ENCODE assay signal across 27 mouse cellular contexts in genomic region chr2:179000448-179001081, GRCm38 (mm10).
A peak's percentile ranks its signal among the peaks of the same experiment; 100 is the strongest.
DNase-seq lines count a peak whose midpoint lies in the region; ATAC-seq and TF ChIP-seq lines count a peak whose summit lies in the region.
"Had no signal": no experiment of that assay in that cellular context is flagged by ENCODE, and none has a peak within 500 bp of the region (broad histone marks: within the 10 kb centered on the region; RNA-seq: fewer than 3 reads in every experiment).

No protein-coding gene starts in this region.

- no peak overlapping the region for H3K27ac ChIP-seq in heart, embryonic 10.5 days
- H3K27ac ChIP-seq in kidney, embryonic 15.5 days, result no peak overlapping the region
- H3K27ac ChIP-seq in midbrain, postnatal 0 days (ENCODE audit: low read depth, low read length), result no peak overlapping the region
- H3K27ac ChIP-seq in midbrain, embryonic 10.5 days (replicated peaks), result no peak overlapping the region
- H3K27ac ChIP-seq: forebrain, embryonic 10.5 days; forebrain, embryonic 13.5 days; heart, adult 2 months; hindbrain, embryonic 10.5 days; hindbrain, embryonic 15.5 days had no signal

- H3K4me1 ChIP-seq in heart, embryonic 10.5 days, result no peaks in the 10 kb centered on the region
- peaks cover 4% of the 10 kb centered on the region; the same call in 1 of the 2 replicates for H3K4me1 ChIP-seq in kidney, embryonic 15.5 days
- no peaks in the 10 kb centered on the region for H3K4me1 ChIP-seq in midbrain, postnatal 0 days (ENCODE audit: insufficient read depth, low read length)
- H3K4me1 ChIP-seq in midbrain, embryonic 10.5 days, result no peaks in the 10 kb centered on the region
- H3K4me1 ChIP-seq: forebrain, embryonic 10.5 days; forebrain, embryonic 13.5 days; hindbrain, embryonic 15.5 days had no signal

- ATAC-seq in kidney, embryonic 15.5 days (replicated peaks; ENCODE audit: low FRiP score), result peak; percentile 69; the same call in 1 of the 2 replicates
- ATAC-seq in midbrain, postnatal 0 days (ENCODE audit: low FRiP score), result no peak
- ATAC-seq: forebrain, embryonic 13.5 days; forebrain, embryonic 16.5 days; intestine, postnatal 0 days; Patski had no signal

- DNase-seq in adrenal gland, adult 8-10 months, result peak; percentile 17
- DNase-seq in adrenal gland, postnatal 36 days, result no peak
- DNase-seq in heart, embryonic 10.5 days (ENCODE audit: low spot score), result peak; percentile 7
- no peak for DNase-seq in heart, postnatal 14 days
- DNase-seq in kidney, adult 9 months, result no peak
- peak; percentile 21 for DNase-seq in midbrain, postnatal 0 days (ENCODE audit: low spot score)
- no peak for DNase-seq in midbrain, embryonic 10.5 days (ENCODE audit: low spot score)
- DNase-seq: B cell, adult 2 months; cerebellum, adult 11-12 months; cerebellum, adult 8-10 months; cerebellum, postnatal 36 days; embryo, embryonic 11 days; gastrocnemius, postnatal 10 days; gastrocnemius, postnatal 36 days; heart, adult 2 months; heart, postnatal 36 days had no signal

- 80% methylated on average over 17 of the region's 17 CpGs for WGBS in heart, embryonic 10.5 days
- 36% methylated on average over 17 of the region's 17 CpGs for WGBS in kidney, embryonic 15.5 days
- WGBS in midbrain, postnatal 0 days, result 87% methylated on average over 17 of the region's 17 CpGs
- WGBS in midbrain, embryonic 10.5 days, result 86% methylated on average over 17 of the region's 17 CpGs

- H3K27me3 ChIP-seq in heart, embryonic 10.5 days (ENCODE audit: insufficient read depth, poor library complexity, severe bottlenecking), result no peaks in the 10 kb centered on the region
- H3K27me3 ChIP-seq in kidney, embryonic 15.5 days, result no peaks in the 10 kb centered on the region
- H3K27me3 ChIP-seq in midbrain, postnatal 0 days (ENCODE audit: insufficient read depth, low read length), result no peaks in the 10 kb centered on the region
- H3K27me3 ChIP-seq in midbrain, embryonic 10.5 days (ENCODE audit: low read depth, poor library complexity, severe bottlenecking), result no peaks in the 10 kb centered on the region
- H3K27me3 ChIP-seq: CH12.LX; forebrain, embryonic 13.5 days; hindbrain, embryonic 15.5 days; Patski had no signal

- H3K36me3 ChIP-seq in heart, embryonic 10.5 days, result no peaks in the 10 kb centered on the region
- H3K36me3 ChIP-seq in kidney, embryonic 15.5 days, result no peaks in the 10 kb centered on the region
- H3K36me3 ChIP-seq in midbrain, postnatal 0 days (ENCODE audit: insufficient read depth, low read length), result no peaks in the 10 kb centered on the region
- no peaks in the 10 kb centered on the region for H3K36me3 ChIP-seq in midbrain, embryonic 10.5 days
- H3K36me3 ChIP-seq: forebrain, embryonic 10.5 days; G1E; hindbrain, embryonic 10.5 days; hindbrain, embryonic 15.5 days had no signal

- no peak overlapping the region for H3K9ac ChIP-seq in kidney, embryonic 15.5 days
- no peak overlapping the region for H3K9ac ChIP-seq in midbrain, postnatal 0 days (replicated peaks; ENCODE audit: low read length, poor library complexity, severe bottlenecking)
- H3K9ac ChIP-seq: forebrain, embryonic 13.5 days; hindbrain, embryonic 15.5 days had no signal

- peaks cover 4% of the 10 kb centered on the region; the same call in 1 of the 2 replicates for H3K9me3 ChIP-seq in heart, embryonic 10.5 days
- H3K9me3 ChIP-seq in kidney, embryonic 15.5 days (replicated peaks), result no peaks in the 10 kb centered on the region
- no peaks in the 10 kb centered on the region for H3K9me3 ChIP-seq in midbrain, postnatal 0 days (ENCODE audit: low read length)
- no peaks in the 10 kb centered on the region for H3K9me3 ChIP-seq in midbrain, embryonic 10.5 days (replicated peaks)
- H3K9me3 ChIP-seq: forebrain, embryonic 10.5 days; forebrain, embryonic 13.5 days; hindbrain, embryonic 10.5 days; hindbrain, embryonic 15.5 days had no signal

- H3K4me3 ChIP-seq in heart, embryonic 10.5 days, result no peak overlapping the region
- no peak overlapping the region for H3K4me3 ChIP-seq in kidney, embryonic 15.5 days (replicated peaks)
- no peak overlapping the region for H3K4me3 ChIP-seq in midbrain, postnatal 0 days (ENCODE audit: low read depth, low read length)
- no peak overlapping the region for H3K4me3 ChIP-seq in midbrain, embryonic 10.5 days
- H3K4me3 ChIP-seq: forebrain, embryonic 10.5 days; forebrain, embryonic 13.5 days; heart, adult 2 months; hindbrain, embryonic 10.5 days; hindbrain, embryonic 15.5 days had no signal

- intact Hi-C loops in heart, postnatal 14 days (cut with DNase I), result no loop called here

- H3K4me2 ChIP-seq in kidney, embryonic 15.5 days, result peak overlapping the region; percentile 20; the same call in 1 of the 2 replicates
- H3K4me2 ChIP-seq in midbrain, postnatal 0 days (ENCODE audit: low read depth, low read length, poor library complexity, severe bottlenecking), result no peak overlapping the region
- H3K4me2 ChIP-seq: forebrain, embryonic 13.5 days; heart, embryonic 11.5 days; hindbrain, embryonic 15.5 days had no signal

- TF ChIP-seq CTCF in midbrain, postnatal 0 days (IDR thresholded peaks at IDR 0.05), result no peak

Comparison
In these comparisons a context has a peak if more than half of its experiments do, and no peak if none do; other contexts are left out.
1. DNase-seq: peak in adrenal gland, adult 8-10 months (single experiment), heart, embryonic 10.5 days (single experiment) and midbrain, postnatal 0 days (single experiment); none in adrenal gland, postnatal 36 days (0 of 2), heart, postnatal 14 days (0 of 2), kidney, adult 9 months (single experiment) and midbrain, embryonic 10.5 days (single experiment).